Mouse (Mus musculus) layer of hippocampus, adult 11-12 months (tissue): ENCODE data around the gene Gtdc1.

Experiments
- DNase-seq: peaks from one replicate; pipeline ENCODE4 v3.0.0; 2022; ENCODE audit warnings: low spot score

Gene Gtdc1

DNA sequence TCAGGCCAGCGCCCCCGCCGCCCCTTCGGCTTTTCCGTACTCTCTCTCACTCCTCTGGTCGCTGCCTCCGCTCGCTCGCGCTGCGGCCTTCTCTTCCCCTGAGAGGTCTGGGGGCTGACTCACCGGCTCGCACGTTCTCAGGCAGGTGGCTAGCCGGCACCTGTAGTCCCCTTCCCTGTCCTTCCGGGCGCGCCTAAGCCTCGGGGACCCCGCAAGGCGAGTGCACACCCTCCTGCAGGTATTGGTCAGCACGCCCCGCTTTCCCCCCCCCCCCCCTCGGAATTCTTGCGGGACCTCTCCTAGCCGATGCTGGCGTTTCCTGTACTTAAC, at the start of gene Gtdc1:
Gtdc1 (minus strand) TSS at position 176 of the 330 bp plus-strand sequence.
- DNase-seq: no peak

GRCm38 (mm10) chr2:44977051-44977450, 49.6 kb upstream of the Gtdc1 start:
- DNase-seq: no peak

DNA sequence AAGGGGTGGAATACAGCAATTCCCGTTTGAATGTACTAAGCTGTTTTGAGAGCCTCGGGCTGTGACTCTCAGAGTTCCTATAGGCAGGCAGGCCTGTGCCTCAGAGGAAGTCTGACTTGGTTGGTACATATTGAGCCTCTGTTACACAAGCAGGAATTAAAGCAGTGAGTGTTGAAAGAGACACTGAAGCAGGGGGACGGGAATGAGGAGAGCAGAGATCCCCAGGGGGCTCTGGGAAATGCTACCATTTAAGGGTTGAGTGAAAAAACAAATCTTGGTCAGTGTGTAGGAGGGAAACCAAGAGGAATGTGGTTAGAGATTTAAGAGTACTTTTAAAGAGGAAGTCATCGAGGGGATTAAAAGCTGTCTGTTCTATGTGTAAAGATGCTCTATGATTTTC, 49.0 kb upstream of the Gtdc1 start:
- no peak for DNase-seq

DNA sequence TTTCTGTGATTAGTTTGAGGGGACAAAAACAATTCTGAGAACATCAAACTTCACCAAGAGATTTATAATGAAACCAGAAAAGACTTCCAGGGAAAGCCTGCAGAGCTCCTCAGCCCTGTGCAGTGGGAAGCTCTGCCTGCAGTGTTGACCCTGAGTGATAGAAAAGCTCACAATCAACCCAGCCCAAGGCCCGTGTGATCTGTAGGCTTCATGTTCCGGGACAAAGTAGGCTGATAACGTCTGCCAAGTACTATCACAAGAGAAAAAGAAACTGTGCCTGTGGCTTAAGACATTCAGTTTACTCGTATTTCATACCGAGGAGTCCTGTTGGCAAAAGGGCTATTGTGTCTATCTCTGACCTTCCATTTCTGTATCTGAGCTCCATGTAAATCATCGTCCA, 46.4 kb upstream of the Gtdc1 start:
- DNase-seq: no peak

- no peak for DNase-seq
Measured at GRCm38 (mm10) chr2:44970087-44970646, 42.7 kb upstream of the Gtdc1 start.

GRCm38 (mm10) chr2:44969640-44970039, 42.2 kb upstream of the Gtdc1 start:
- DNase-seq: no peak

DNA sequence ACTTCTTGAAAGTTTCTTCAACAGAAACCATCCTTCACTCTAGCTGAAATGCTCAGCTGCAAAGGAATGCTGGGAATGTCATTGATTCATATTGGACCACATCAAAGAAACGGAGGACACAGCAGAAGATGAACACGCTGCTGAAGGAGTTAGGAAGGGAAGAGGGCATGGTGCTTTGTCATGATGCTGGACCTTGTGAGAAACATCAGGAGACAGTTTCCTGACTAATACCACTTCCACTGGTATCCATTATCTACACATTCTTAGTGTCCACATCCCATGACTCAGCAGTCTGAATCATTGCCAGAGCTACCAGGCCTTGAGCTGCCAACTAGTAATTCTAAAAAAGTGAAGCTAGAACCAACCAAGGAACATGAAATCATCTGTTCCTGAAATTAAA, 41.8 kb upstream of the Gtdc1 start:
- DNase-seq: no peak

GRCm38 (mm10) chr2:44965834-44966555, 38.5 kb upstream of the Gtdc1 start:
- DNase-seq: no peak

DNA sequence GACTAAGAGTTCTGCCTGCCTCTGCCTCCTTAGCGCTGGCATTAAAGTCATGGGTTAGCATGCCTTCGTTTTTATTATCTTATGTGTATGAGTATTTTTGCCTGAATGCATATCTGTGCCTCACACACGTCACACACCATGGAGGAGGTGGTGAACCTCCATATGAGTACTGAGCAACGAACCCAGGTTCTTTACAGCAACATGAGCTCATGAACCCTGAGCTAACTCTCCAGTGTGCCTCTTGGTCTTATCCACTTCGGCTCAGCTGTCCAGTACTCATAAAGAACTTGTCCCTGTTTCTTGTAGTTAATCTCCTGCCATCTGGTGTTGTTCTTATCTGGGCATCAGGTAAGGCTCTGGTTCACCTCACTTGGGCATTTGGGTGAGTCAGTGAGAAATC, 35.2 kb upstream of the Gtdc1 start:
- no peak for DNase-seq

DNA sequence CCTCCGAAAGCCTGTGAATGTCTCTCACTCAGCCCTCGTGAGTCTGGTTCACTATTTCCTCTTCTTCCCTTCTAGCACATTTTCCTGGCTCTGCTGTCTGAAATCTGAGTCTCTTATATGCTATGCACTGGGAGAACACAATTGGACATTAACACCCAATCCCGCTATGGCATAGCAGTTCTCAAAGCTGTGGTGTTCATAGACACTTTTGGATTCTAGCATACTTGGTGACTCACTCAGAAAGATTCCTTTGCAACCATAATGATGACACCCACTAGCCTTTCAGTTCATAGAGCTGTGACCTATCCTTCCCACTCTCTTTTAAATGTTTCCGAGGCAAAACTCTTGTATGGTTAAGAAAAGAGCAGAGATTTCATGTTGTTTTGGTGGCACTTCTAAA, 33.7 kb upstream of the Gtdc1 start:
- no peak for DNase-seq

GRCm38 (mm10) chr2:44960561-44960960, 33.1 kb upstream of the Gtdc1 start:
- DNase-seq: no peak

GRCm38 (mm10) chr2:44957329-44957797, 29.9 kb upstream of the Gtdc1 start:
- DNase-seq: no peak

DNA sequence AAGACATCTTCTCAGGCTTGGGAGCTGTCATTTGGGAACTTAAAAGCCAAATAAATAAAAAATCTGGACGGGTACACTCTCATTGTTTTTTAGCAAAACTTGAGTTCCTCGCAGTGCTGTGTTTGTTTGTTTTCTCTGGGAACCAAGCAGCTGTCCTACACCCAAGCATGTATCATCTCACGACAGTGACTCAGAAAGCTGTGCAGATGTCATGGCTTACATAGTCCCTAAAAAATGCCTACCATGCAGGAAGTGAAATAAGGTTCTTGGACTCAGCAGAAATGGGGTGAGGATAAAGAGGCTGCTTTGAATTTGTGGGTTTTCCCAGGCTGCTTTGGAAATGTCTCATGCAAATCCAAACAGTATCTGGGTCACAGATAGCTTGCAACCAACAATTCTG, 28.8 kb upstream of the Gtdc1 start:
- DNase-seq: no peak

DNA sequence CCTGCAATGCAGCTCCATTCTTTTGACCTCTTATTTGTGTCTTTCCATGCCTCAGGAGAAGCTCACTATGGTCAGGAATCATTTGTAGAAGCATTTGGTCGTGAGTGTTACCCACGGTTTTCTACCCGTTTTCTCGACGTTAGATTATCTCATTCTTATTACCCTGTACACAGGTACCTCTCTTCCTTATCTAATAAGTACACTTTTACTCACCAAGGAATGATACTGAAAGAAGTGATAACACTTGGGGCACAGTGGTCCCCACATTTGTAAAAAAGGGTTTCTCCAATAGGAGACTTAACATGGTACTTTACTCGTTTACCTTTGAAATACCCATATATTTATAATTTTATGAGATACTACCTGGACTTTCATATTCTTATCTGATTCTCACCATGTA, 28.0 kb upstream of the Gtdc1 start:
- DNase-seq: no peak

- no peak for DNase-seq
Measured at GRCm38 (mm10) chr2:44954180-44954579, 26.7 kb upstream of the Gtdc1 start.

DNA sequence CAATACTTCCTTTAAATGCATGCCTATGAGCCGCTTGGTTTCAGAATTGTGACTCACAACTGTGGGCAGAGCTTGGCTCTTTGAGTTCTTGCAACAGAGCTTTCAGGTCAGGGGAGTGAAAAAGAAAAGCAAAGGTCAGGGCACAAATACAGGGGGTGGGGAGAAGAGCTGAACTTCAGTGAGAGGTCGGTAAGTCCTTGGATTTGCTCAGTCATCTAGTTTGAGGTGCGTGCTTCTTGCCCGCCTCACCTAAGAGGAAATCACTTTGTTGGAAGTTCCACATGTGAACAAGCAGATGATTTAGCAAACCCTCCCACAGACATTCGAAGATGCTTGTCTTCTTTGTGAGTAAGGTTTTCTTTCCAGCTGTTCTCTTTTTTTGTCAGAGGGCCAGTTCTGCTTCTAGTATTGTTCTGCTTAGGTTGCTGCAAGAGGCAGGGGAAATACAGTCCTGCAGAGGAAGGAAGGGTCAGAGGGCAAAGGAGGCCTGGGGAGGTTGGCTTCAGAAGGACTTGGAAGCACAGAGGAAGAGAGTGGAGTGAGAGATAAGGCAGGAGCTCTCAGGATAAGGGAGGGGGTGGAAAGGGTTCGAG, 25.5 kb upstream of the Gtdc1 start:
- no peak for DNase-seq

GRCm38 (mm10) chr2:44951651-44952213, 24.3 kb upstream of the Gtdc1 start:
- DNase-seq: no peak

DNA sequence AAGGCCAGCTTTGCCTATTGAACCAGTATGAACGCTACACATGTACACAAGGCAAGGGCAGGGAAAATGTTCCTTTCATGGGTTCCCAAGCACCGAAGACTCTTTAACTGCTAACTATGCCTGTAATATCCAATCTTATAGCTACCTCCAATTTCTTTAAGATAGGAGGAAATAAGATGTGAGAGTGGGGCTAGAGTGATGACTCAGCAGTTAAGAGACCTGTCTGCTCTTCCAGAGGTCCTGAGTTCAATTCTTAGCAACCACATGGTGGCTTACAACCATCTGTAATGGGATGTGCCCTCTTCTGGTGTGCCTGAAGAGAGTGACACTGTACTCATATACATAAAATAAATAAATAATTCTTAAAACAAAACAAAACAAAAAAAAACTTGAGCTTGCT, 17.2 kb upstream of the Gtdc1 start:
- no peak for DNase-seq

GRCm38 (mm10) chr2:44930951-44931350, 3.5 kb upstream of the Gtdc1 start:
- no peak for DNase-seq

DNA sequence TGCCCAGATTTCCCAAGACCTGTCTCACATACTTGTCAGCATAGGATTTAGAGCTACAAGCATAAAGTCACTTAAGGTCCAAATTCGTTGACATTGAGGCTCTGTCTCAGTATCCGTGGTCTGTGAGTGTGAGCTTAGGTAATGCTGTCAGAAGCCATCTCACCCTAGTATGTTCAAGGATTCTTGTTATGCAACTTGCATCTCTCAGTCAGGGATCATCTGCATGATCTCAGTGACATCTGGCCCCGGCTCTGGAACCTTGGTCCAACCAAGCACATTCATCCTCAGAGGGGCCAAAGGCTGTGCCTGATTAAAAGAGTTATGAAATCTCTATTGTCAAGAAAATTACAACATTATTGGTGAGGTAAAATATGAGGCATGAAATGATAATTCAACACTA, 1.2 kb upstream of the Gtdc1 start:
- no peak for DNase-seq

DNA sequence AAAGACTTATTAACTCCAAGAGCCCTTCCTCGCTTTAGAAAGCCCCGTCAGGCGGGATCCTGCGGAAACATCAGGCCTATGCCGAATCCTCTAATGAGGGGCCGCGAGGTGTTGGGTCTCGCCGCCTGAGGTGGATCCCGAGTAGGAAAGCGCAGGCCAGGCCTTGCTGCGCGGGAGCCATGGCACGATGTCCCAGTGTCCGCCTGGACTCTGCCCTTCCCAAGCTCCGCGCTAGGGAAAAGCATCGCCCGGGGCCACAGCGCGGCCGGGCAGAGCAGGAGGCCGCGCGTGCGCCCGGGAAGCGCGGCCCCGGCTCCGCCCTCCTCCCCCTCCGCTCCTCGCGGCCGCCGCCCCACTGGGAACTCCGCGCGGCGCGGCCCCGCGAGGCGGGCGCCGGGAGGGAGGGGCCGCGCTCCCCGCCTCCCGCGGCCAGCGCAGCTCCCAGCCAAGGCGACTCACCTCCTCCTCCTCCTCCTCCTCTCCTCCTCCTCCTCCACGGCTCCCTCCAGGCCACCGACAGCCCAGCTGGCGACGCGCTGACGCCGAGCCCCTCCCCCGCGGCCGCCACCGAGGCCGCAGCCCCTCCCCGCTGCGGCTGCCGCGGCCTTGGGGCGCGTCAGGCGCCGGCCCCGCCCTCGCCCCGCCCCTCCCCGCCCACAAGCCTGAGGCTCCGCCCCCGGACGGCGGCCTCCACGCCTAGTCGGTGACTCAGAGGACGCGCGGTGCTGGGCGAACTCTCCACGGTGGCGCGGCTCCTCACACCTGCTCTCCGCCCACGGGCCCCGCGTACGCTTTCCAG, 575 bp downstream of the Gtdc1 start:
- peak; percentile 90 for DNase-seq

DNA sequence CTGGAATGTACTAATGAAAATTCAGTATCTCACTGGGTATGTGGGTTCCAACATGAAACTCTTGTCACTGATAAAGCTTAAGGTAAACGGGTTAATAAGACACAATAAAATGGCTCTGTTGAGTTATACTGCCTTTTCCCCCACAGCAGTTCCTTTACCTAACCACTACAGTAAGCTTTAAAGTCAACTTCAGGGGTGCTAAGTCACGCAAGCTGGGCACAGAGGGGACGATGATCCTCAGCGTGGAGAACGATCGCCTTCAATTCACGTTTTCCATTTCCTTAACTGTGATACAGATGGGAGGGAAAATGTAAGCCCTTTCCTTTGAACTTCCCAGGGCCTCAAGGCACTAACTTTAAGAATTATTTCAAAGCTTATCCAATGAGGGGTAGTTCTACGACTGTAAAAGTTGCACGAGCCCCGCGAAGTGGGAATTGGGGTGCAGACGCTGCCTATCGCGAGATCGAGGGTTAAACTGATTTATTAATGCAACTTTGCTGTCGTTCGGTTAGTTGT, 1.2 kb downstream of the Gtdc1 start:
- no peak for DNase-seq
